Mouse (Mus musculus): ENCODE results near the gene Msrb1.
"Not testable (repeated sequence)": the region's sequence is repeated elsewhere in the genome, so short reads cannot be mapped to it uniquely, and the experiment has no call there.

The Msrb1 gene

GRCm38 (mm10) chr17:24736330-24737051, at the start of gene Msrb1:
Msrb1 (plus strand) TSS chr17:24736642.
- peak; percentile 96 for DNase-seq (ENCODE audit: low spot score)

GRCm38 (mm10) chr17:24687146-24687595, 49.3 kb upstream of the Msrb1 start:
- DNase-seq (ENCODE audit: low spot score), result no peak

GRCm38 (mm10) chr17:24687599-24687998, 48.8 kb upstream of the Msrb1 start:
- DNase-seq (ENCODE audit: low spot score), result no peak

GRCm38 (mm10) chr17:24689251-24690081, 47.0 kb upstream of the Msrb1 start, which contains the start of gene Syngr3:
Syngr3 (minus strand) TSS chr17:24689955.
- no peak for DNase-seq (ENCODE audit: low spot score)

- no peak for DNase-seq (ENCODE audit: low spot score)
Observed at GRCm38 (mm10) chr17:24692385-24692784, 44.1 kb upstream of the Msrb1 start.

GRCm38 (mm10) chr17:24695326-24696010, 41.0 kb upstream of the Msrb1 start:
- DNase-seq (ENCODE audit: low spot score), result no peak

GRCm38 (mm10) chr17:24696011-24696697, 40.3 kb upstream of the Msrb1 start, which contains the start of the genes Gfer and Noxo1:
Gfer (minus strand) TSS chr17:24696156.
Noxo1 (plus strand) TSS chr17:24696234.
- DNase-seq (ENCODE audit: low spot score), result peak; percentile 85

- DNase-seq (ENCODE audit: low spot score), result no peak
Observed at GRCm38 (mm10) chr17:24697985-24698384, 38.5 kb upstream of the Msrb1 start.

GRCm38 (mm10) chr17:24698715-24699114, 37.7 kb upstream of the Msrb1 start:
- no peak for DNase-seq (ENCODE audit: low spot score)

GRCm38 (mm10) chr17:24699473-24699872, 37.0 kb upstream of the Msrb1 start:
- DNase-seq (ENCODE audit: low spot score), result no peak

GRCm38 (mm10) chr17:24701251-24701650, 35.2 kb upstream of the Msrb1 start:
- no peak for DNase-seq (ENCODE audit: low spot score)

GRCm38 (mm10) chr17:24705821-24706220, 30.6 kb upstream of the Msrb1 start:
- DNase-seq (ENCODE audit: low spot score), result no peak

GRCm38 (mm10) chr17:24706982-24707800, 29.3 kb upstream of the Msrb1 start, which contains the start of gene Tbl3:
Tbl3 (minus strand) TSS chr17:24707660.
- peak; percentile 94 for DNase-seq (ENCODE audit: low spot score)

- DNase-seq (ENCODE audit: low spot score), result no peak
Observed at GRCm38 (mm10) chr17:24707801-24708425, 28.5 kb upstream of the Msrb1 start.

GRCm38 (mm10) chr17:24708646-24709045, 27.8 kb upstream of the Msrb1 start:
- DNase-seq (ENCODE audit: low spot score), result no peak

- DNase-seq (ENCODE audit: low spot score), result no peak
Observed at GRCm38 (mm10) chr17:24715556-24715955, 20.9 kb upstream of the Msrb1 start.

- DNase-seq (ENCODE audit: low spot score), result no peak
Observed at GRCm38 (mm10) chr17:24716166-24716682, 20.2 kb upstream of the Msrb1 start.

GRCm38 (mm10) chr17:24717943-24718342, 18.5 kb upstream of the Msrb1 start, which contains the start of the genes Rnf151 and Rps2:
Rnf151 (minus strand) TSS chr17:24718063.
Rps2 (plus strand) TSS chr17:24718116.
- no peak for DNase-seq (ENCODE audit: low spot score)

- DNase-seq (ENCODE audit: low spot score), result not testable (repeated sequence)
Observed at GRCm38 (mm10) chr17:24718938-24719337, 17.5 kb upstream of the Msrb1 start.

All from layer of hippocampus, adult 11-12 months (tissue).